Mouse (Mus musculus) cerebellum, postnatal 25 days (tissue): ENCODE results near the gene Ston2.
A peak's percentile ranks its signal among the peaks of the same experiment; 100 is the strongest.
"Not testable (repeated sequence)": the region's sequence is repeated elsewhere in the genome, so short reads cannot be mapped to it uniquely, and the experiment has no call there.

Experiments used
- DNase-seq, 2 experiments: peaks; one replicate each; pipeline ENCODE4 v3.0.0; 2021; ENCODE audit warnings: mixed read lengths in 2 of 2

Ston2 gene

GRCm38 (mm10) chr12:91589542-91589846, 198.7 kb downstream of the Ston2 start:
- no peak for DNase-seq

DNA sequence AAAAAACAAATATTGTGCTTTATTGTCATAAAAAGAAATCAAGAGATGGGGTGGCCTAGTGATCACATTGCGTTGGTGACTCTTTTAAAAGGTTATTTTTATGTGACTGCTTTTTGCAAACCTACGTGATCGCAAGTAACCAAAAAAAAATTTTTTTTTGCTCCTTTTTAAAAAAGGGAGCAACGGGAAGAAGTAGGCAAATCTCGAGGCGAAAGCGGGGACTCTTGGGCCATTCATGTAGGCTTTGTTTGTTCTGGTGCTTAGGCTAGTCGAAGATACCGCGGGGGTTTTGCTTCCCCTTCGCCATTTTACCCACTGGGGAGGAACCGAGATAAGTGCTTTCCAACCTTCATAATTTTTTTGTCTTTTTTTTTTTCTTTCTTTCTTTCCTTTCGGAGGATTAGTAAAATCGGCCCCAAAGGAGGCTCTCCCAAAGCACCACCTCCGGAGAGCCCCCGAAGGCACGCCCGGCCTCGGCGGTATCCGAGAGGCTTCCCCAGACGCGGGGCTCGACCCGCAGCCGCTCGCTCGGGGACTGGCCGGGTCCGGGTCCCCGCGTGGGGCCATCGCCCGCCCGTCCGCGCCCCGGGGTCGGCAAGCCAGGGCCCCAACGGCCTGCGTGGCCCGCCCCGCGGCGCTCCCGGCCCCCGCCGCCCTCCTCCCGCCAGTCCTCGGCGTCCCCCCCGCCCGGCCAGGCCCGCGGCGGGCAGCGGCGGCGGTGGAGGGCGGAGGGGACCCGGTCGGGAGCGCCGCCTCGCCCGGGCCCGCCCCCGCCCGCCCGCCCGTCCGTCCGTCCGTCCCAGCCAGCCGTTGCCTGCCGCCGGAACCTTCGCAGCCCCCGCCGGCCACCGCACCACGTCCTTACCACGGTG, 199.3 kb downstream of the Ston2 start:
- peak; percentile 81 to 85 for DNase-seq

DNA sequence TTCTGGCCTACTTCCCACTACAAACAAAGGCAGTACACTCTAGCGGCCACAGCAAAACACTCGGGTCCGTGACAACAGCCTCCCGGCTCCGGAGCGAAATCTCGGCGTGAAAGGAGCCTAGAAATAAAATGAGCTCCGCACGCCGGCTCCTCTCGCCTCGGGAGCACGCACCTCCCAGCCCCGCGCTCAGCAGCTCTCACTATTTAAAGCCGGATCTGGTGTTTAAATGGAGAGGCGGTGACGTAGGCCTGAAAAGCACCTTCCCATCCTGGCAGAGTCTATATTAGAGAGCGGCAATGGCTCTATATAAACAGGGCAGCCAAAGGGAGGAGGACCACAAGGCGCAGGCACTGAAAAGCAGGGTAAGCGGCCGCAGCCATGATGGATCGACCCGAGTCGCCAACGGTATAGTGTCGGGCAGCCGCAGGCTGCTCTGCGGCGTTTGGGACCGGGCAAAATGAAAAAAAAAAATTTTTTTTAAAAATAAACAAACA, 200.0 kb downstream of the Ston2 start:
- peak; percentile 95 to 99 for DNase-seq

GRCm38 (mm10) chr12:91587491-91588033, 200.6 kb downstream of the Ston2 start:
- no peak for DNase-seq

DNA sequence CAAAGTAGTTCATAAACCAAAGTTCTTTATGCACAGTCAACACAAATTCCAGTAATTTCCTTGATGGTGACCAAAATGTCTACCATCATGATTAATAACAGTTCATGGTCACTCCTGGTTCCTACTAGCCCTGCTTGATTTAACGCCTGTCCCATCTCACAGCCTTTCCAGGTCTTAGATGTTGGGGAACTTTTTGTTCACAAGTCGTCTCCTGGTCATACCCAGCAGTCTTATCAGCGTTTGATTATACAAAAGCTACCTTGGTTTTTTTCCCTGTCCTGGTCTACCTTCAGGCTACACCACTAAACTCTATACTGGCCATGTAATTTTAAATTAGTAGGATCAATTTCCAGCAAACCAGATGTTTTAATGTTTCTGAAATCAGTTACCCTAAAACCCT, 201.1 kb downstream of the Ston2 start:
- DNase-seq: no peak

GRCm38 (mm10) chr12:91585815-91586214, 202.4 kb downstream of the Ston2 start:
- DNase-seq: not testable (repeated sequence)

DNA sequence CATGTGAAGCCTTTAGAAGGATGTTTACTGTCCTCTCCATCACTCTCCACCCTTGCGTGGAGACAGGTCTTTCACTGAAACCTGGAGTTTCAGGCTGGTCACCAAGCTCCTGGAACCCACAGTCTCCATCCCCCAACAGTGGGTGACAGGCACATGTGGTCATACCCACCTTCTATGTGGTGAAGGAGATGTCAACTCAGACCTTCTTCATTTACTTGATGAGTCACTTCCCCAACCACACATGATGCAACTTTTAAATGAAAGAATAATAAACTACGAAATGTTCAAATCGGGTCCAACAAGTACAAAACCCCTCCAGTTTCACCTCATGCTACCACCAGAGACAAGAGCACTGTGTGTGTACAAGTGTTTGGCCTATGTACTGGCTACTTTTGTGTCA, 203.0 kb downstream of the Ston2 start:
- no peak for DNase-seq

DNA sequence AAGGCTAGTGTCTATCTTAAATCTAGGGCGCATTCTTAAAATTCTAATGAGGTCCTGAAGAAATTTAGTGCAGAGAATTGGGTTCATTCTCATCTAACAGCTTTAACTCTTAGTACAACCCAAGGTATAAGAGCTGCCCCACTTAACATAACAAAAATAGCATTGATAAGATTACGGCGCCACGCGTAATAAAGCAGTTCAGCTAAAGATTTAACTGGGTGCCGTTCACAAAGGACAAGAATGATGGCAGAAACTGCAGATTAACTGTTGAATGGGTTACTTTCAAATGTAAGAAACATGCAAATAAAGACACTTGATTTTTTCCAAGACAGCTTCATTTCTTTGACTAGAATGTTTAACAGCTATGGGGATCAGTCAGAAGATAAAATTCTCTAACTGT, 204.8 kb downstream of the Ston2 start:
- no peak for DNase-seq
